Mouse (Mus musculus) heart, embryonic 13.5 days (tissue): ENCODE results near the gene Phxr2. TPM values are rescaled to one million over a fixed set of nuclear protein-coding genes. Genes with fewer than 3 reads are reported as not detected.

Experiments used
- ATAC-seq: fragments of 200-750 bp; cut with Nextera tagmentation; 2 replicates; pipeline ENCODE4 v1.8.0; 2017; ENCODE audit warnings: moderate TSS enrichment; ENCODE audit not compliant: insufficient number of reproducible peaks, low FRiP score, low TSS enrichment; ENCODE audit errors: extremely low read depth
- H3K27ac ChIP-seq: fragments of 300-500 bp; sonication (generic); replicated peaks from 2 replicates; pipeline ENCODE4 v1.5.1; 2015; ENCODE audit warnings: moderate library complexity, mild to moderate bottlenecking, inconsistent platforms
- H3K27me3 ChIP-seq: fragments of 300-500 bp; sonication (generic); replicated peaks from 2 replicates; pipeline ENCODE4 v1.6.1; 2015; ENCODE audit warnings: mild to moderate bottlenecking, inconsistent platforms
- H3K36me3 ChIP-seq: fragments of 300-500 bp; sonication (generic); 2 replicates; pipeline ENCODE4 v1.6.1; 2015; ENCODE audit warnings: mild to moderate bottlenecking, inconsistent platforms
- H3K4me1 ChIP-seq: fragments of 300-500 bp; sonication (generic); 2 replicates; pipeline ENCODE4 v1.6.1; 2015; ENCODE audit warnings: inconsistent platforms
- H3K4me2 ChIP-seq: fragments of 300-500 bp; sonication (generic); 2 replicates; pipeline ENCODE4 v1.6.1; 2015; ENCODE audit warnings: inconsistent platforms, mild to moderate bottlenecking, moderate library complexity
- H3K4me3 ChIP-seq: fragments of 300-500 bp; sonication (generic); 2 replicates; pipeline ENCODE4 v1.5.1; 2015; ENCODE audit warnings: moderate library complexity, mild to moderate bottlenecking, inconsistent platforms
- H3K9ac ChIP-seq: fragments of 300-500 bp; sonication (generic); 2 replicates; pipeline ENCODE4 v1.6.1; 2015; ENCODE audit warnings: inconsistent platforms, mild to moderate bottlenecking, moderate library complexity
- H3K9me3 ChIP-seq: fragments of 300-500 bp; sonication (generic); 2 replicates; pipeline ENCODE4 v1.6.1; 2016; ENCODE audit warnings: inconsistent platforms
- WGBS: fragments of 180-500 bp; shearing (Covaris S2); methylation state at CpG from one replicate; pipeline ENCODE4 v1.1.7; 2015; ENCODE audit warnings: mixed read lengths; 5-methylcytosine and 5-hydroxymethylcytosine counted together
- polyA plus RNA-seq: library from polyadenylated mRNA; unstranded; fragments of >200 nt; fragmentation: Nextera tagmentation; extraction: Ambion mirVana; gene quantifications from 2 replicates; pipeline ENCODE4 v1.2.1, GENCODE M21; 2015

Gene Phxr2
- polyA plus RNA-seq, 1 experiment from 2014 or later = not detected

DNA sequence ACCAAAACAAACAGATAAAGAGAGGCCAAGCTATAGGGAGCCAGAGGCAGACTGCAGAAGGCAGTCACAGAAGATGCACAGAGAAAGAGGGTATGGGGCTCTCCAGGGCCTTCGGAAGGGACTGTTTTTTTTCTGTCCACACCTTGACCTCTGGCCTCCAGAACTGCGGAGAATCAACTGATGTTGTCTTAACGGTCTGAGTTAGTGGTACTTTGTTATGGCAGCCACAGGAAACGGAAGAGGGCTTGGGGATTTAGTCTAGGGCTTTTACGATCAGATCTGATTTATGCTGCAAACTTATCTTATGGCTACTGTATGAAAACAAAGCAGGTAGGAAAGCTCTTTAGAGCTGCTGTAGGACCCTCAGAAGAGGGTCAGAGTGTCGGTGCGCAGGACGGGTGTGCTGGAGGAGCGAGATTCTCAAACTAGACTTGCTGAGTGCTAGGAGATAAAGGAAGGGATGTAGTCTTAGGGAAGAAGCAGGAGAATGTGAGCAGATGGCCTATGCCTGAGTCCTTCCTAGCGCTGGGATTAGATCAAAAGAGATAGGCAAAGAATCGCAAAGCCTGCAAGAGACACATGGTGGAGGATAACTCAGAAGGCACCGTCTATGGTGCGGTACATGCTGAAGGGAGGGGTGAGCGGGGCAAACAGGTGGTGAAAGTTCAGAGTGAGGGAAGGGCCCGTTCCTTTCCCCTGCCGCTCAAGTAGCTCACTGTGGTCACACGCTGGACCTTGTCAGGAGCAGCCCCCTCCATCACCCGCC, 10.5 kb downstream of the Phxr2 start:
- H3K27ac ChIP-seq = no peak overlapping the region
- H3K9ac ChIP-seq = peak overlapping the region; percentile 51
- H3K4me2 ChIP-seq = peak overlapping the region; percentile 64
- peaks cover 40% of the 10 kb centered on the region for H3K4me1 ChIP-seq
- no peaks in the 10 kb centered on the region for H3K36me3 ChIP-seq
- WGBS = 15% methylated on average over 18 of the region's 18 CpGs
- ATAC-seq = peak; percentile 22; the same call in 1 of the 2 replicates
- H3K4me3 ChIP-seq = peak overlapping the region; percentile 34
- H3K27me3 ChIP-seq = no peaks in the 10 kb centered on the region
- H3K9me3 ChIP-seq = no peaks in the 10 kb centered on the region

- WGBS = 79% methylated on average over 8 of the region's 8 CpGs
- peaks cover 11% of the 10 kb centered on the region for H3K36me3 ChIP-seq
- H3K4me1 ChIP-seq = peaks cover 39% of the 10 kb centered on the region
- H3K27ac ChIP-seq = no peak overlapping the region
- no peaks in the 10 kb centered on the region for H3K9me3 ChIP-seq
- no peak for ATAC-seq
- no peak overlapping the region for H3K9ac ChIP-seq
- no peak overlapping the region for H3K4me2 ChIP-seq
- H3K27me3 ChIP-seq = no peaks in the 10 kb centered on the region
- no peak overlapping the region for H3K4me3 ChIP-seq
Measured at GRCm38 (mm10) chr10:99114295-99114694, 11.8 kb downstream of the Phxr2 start.

GRCm38 (mm10) chr10:99113533-99113932, 12.6 kb downstream of the Phxr2 start:
- no peak overlapping the region for H3K4me2 ChIP-seq
- peaks cover 15% of the 10 kb centered on the region for H3K36me3 ChIP-seq
- no peaks in the 10 kb centered on the region for H3K27me3 ChIP-seq
- no peak overlapping the region for H3K9ac ChIP-seq
- H3K27ac ChIP-seq = no peak overlapping the region
- peaks cover 43% of the 10 kb centered on the region for H3K4me1 ChIP-seq
- WGBS = 41% methylated on average over 3 of the region's 3 CpGs
- no peaks in the 10 kb centered on the region for H3K9me3 ChIP-seq
- no peak overlapping the region for H3K4me3 ChIP-seq
- ATAC-seq = no peak

DNA sequence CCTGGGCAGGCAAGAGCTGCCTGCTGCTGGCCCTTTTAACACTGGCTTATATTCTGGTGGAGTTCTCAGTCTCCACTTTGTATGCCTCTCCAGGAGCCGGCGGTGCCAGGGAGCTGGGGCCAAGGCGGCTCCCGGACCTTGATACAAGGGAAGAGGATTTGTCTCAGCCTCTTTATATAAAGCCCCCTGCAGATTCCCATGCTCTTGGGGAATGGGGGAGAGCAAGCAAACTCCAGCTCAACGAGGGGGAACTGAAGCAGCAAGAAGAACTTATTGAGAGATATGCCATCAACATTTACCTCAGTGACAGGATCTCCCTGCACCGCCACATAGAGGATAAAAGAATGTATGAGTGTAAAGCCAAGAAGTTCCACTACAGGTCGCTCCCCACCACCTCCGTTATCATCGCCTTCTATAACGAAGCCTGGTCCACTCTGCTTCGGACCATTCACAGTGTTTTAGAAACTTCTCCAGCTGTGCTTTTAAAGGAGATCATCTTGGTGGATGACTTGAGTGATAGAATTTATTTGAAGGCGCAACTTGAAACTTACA, 17.6 kb downstream of the Phxr2 start:
- H3K27me3 ChIP-seq = no peaks in the 10 kb centered on the region
- peaks cover 15% of the 10 kb centered on the region for H3K36me3 ChIP-seq
- H3K27ac ChIP-seq = peak overlapping the region; percentile 84
- H3K9me3 ChIP-seq = no peaks in the 10 kb centered on the region
- H3K9ac ChIP-seq = peak overlapping the region; percentile 91
- H3K4me3 ChIP-seq = peak overlapping the region; percentile 91
- WGBS = 21% methylated on average over 12 of the region's 12 CpGs
- H3K4me2 ChIP-seq = peak overlapping the region; percentile 99
- no peak for ATAC-seq
- H3K4me1 ChIP-seq = peaks cover 27% of the 10 kb centered on the region

GRCm38 (mm10) chr10:99107964-99108363, 18.2 kb downstream of the Phxr2 start, which contains the start of gene Galnt4:
Gene Galnt4 (plus strand): TSS chr10:99108159.
- Histone ChIP-seq H3K9me3 (no peaks in the 10 kb centered on the region), H3K4me2 (peak within 1 kb of the TSS; percentile 99), H3K27me3 (no peaks in the 10 kb centered on the region), H3K4me3 (peak within 1 kb of the TSS; percentile 91), H3K27ac (peak within 1 kb of the TSS; percentile 84), H3K9ac (peak within 1 kb of the TSS; percentile 91), H3K4me1 (peaks cover 26% of the 10 kb centered on the region), H3K36me3 (peaks cover 17% of the 10 kb centered on the region)
- WGBS = under 1% methylated on average over 22 of the region's 22 CpGs
- ATAC-seq = peak; percentile 76

DNA sequence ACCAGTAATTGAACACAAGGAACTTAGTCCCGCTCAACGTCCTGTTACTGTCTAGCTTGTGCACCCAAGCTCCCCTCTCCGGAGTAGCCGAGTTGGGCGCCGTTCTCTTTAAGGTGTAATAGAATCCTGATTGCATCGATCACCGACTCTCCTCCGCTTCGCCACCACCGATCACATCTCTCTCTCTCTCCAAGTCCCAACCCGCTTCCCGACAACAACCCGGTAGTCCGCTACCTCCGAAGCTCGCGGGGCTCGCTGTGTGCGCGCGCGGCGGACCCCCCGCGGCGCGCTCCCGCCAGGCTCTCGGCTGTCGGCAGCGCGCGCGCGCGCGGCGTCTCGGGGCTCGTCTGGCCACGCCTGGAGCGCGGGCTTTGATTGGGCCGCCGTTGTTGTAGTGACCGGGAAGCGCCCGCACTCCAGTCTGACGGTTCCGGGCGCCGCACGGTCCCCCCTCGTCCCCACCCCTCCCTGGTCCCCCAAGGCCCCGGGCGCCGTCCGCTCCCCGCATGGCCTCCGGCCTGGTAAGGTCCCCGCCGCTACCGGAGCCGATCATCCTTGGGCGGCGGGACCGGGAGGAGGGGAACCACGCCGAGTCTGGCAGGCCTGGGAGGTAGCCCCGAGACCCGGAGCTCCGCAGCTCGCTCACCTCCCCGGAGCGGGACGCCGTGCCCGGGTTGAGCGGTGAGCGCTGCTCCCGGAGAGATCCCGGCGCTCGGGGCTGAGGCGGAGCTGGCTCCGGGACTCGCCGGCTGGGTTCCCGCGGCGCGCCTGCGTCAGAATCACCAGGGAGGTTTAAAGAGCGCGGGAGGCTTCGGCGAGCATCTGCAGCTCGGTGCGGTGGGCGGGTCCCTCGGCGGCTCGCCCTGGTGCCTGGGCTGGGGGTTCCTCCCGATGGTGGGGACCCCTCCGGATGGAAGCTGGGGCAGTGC, 19.2 kb downstream of the Phxr2 start, which contains the start of gene Poc1b:
Gene Poc1b, plus strand, starts transcription at position 334 of the 929 bp plus-strand sequence.
- Histone ChIP-seq H3K27me3 (no peaks in the 10 kb centered on the region), H3K4me2 (peak within 1 kb of the TSS; percentile 99), H3K4me3 (peak within 1 kb of the TSS; percentile 91), H3K36me3 (peaks cover 17% of the 10 kb centered on the region), H3K4me1 (peaks cover 26% of the 10 kb centered on the region), H3K9ac (peak within 1 kb of the TSS; percentile 91), H3K9me3 (no peaks in the 10 kb centered on the region), H3K27ac (peak within 1 kb of the TSS; percentile 84)
- peak; percentile 72 for ATAC-seq
- under 1% methylated on average over 105 of the region's 106 CpGs for WGBS

GRCm38 (mm10) chr10:99106311-99106702, 19.8 kb downstream of the Phxr2 start:
- Histone ChIP-seq H3K9me3 (no peaks in the 10 kb centered on the region), H3K9ac (peak overlapping the region; percentile 91), H3K36me3 (peaks cover 17% of the 10 kb centered on the region), H3K4me1 (peaks cover 24% of the 10 kb centered on the region), H3K4me3 (peak overlapping the region; percentile 91), H3K4me2 (peak overlapping the region; percentile 99), H3K27me3 (no peaks in the 10 kb centered on the region), H3K27ac (no peak overlapping the region; the same call in 1 of the 2 replicates)
- 33% methylated on average over 8 of the region's 8 CpGs for WGBS
- no peak for ATAC-seq

DNA sequence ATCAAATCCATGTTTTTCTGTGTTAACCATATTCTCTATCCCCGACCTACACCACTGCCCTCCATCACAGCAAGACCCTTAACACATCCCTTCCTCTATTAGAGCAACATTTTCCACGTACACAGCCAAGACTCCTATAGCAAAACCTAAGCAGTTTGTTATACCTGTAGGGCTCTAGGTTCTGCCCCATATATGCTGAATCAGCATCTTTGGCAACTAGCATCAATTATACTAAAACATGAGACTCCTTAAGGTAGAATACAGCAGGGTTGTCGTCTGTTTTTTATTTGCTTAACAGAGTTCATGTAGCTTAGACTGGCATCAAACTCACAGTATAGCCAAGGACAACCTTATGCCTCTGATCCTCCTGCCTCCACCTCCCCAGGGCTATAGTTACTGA, 20.6 kb downstream of the Phxr2 start:
- WGBS = 89% methylated on average over 3 of the region's 3 CpGs
- no peaks in the 10 kb centered on the region for H3K27me3 ChIP-seq
- no peak for ATAC-seq
- H3K36me3 ChIP-seq = peaks cover 17% of the 10 kb centered on the region
- H3K4me1 ChIP-seq = peaks cover 18% of the 10 kb centered on the region
- H3K9ac ChIP-seq = no peak overlapping the region
- H3K4me2 ChIP-seq = no peak overlapping the region
- no peak overlapping the region for H3K27ac ChIP-seq
- no peaks in the 10 kb centered on the region for H3K9me3 ChIP-seq
- no peak overlapping the region for H3K4me3 ChIP-seq

DNA sequence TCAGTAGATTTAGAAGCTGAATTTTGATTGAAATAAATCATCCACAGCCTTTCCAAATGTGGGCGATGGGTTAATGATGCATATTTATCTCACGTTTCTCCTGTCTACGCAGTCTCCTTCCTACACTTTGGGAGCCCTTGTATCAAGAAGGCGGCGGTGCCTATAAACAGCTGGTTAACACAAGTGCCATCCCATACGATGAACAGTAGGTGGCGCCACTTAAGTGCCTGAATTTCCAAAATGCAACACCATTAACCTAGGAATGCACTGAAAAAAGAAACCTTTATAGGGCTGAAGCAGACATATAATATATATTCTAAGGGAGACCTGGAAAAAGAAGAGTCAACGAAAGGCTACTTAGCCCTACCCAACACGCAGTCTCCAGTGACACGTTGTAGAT, 28.8 kb downstream of the Phxr2 start:
- Histone ChIP-seq H3K27me3 (no peaks in the 10 kb centered on the region), H3K4me3 (no peak overlapping the region), H3K36me3 (no peaks in the 10 kb centered on the region), H3K9me3 (no peaks in the 10 kb centered on the region), H3K27ac (no peak overlapping the region), H3K4me2 (no peak overlapping the region), H3K4me1 (no peaks in the 10 kb centered on the region), H3K9ac (no peak overlapping the region)
- WGBS = 70% methylated on average over 10 of the region's 10 CpGs
- ATAC-seq = no peak

- Histone ChIP-seq H3K27ac (no peak overlapping the region), H3K27me3 (no peaks in the 10 kb centered on the region), H3K4me1 (no peaks in the 10 kb centered on the region), H3K9ac (no peak overlapping the region), H3K4me2 (no peak overlapping the region), H3K4me3 (no peak overlapping the region), H3K36me3 (no peaks in the 10 kb centered on the region), H3K9me3 (no peaks in the 10 kb centered on the region)
- ATAC-seq = no peak
- 57% methylated on average over 2 of the region's 2 CpGs for WGBS
Measured at GRCm38 (mm10) chr10:99095114-99095513, 31.0 kb downstream of the Phxr2 start.

DNA sequence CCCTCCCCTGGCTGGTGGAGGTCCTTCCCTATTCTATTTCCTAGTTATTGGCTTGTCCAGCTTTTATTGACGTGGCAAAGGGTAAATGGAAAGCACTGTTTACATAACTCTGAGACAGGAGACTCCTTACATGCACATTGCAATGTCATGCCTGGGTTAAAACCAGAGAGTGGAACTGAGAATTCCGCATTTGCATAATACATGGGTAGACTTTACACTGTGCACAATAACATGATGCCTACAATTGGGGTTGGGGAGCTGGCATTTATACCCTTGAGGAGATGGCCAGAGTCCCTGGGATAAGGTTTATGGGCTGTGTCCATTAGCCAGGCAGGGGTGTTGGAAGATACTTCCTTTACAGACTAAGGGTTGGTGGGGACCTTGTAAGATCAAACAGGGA, 32.8 kb downstream of the Phxr2 start:
- ATAC-seq = no peak
- H3K9ac ChIP-seq = no peak overlapping the region
- H3K27me3 ChIP-seq = no peaks in the 10 kb centered on the region
- no peaks in the 10 kb centered on the region for H3K36me3 ChIP-seq
- H3K4me1 ChIP-seq = no peaks in the 10 kb centered on the region
- H3K27ac ChIP-seq = no peak overlapping the region
- no peaks in the 10 kb centered on the region for H3K9me3 ChIP-seq
- 57% methylated on average over 2 of the region's 2 CpGs for WGBS
- no peak overlapping the region for H3K4me3 ChIP-seq
- no peak overlapping the region for H3K4me2 ChIP-seq
